Mouse (Mus musculus): ENCODE measurements around the gene Glce.
A peak's percentile ranks its signal among the peaks of the same experiment; 100 is the strongest.

Glce gene

DNA sequence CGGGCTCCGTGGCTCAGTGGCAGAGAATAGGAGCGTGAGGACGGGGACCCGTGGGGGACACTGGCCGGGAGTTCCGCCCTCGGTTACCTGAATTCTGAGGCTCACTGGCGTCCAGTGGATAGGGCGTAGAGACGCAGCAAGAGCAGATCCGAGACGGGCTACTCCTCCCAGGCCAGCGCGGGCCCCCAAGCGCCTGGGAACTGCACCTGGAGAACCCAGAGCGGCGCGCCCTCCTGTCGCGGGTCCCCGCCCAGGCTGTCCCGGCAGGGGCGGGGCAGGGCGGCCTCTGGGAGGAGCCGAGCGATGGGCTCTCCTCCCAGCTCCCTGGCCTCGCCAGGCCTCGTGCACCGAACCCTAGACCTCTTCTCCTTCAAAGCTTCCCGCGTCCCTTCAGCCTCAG, 95.9 kb downstream of the Glce start, which contains the start of gene Paqr5:
Gene Paqr5 (minus strand): TSS at position 257 of the 400 bp plus-strand sequence.
- DNase-seq (ENCODE audit: low spot score) = peak; percentile 66

- DNase-seq (ENCODE audit: low spot score) = no peak
Measured at GRCm38 (mm10) chr9:62025056-62025455, 97.4 kb downstream of the Glce start.

- no peak for DNase-seq (ENCODE audit: low spot score)
Measured at GRCm38 (mm10) chr9:62023879-62024278, 98.6 kb downstream of the Glce start.

DNA sequence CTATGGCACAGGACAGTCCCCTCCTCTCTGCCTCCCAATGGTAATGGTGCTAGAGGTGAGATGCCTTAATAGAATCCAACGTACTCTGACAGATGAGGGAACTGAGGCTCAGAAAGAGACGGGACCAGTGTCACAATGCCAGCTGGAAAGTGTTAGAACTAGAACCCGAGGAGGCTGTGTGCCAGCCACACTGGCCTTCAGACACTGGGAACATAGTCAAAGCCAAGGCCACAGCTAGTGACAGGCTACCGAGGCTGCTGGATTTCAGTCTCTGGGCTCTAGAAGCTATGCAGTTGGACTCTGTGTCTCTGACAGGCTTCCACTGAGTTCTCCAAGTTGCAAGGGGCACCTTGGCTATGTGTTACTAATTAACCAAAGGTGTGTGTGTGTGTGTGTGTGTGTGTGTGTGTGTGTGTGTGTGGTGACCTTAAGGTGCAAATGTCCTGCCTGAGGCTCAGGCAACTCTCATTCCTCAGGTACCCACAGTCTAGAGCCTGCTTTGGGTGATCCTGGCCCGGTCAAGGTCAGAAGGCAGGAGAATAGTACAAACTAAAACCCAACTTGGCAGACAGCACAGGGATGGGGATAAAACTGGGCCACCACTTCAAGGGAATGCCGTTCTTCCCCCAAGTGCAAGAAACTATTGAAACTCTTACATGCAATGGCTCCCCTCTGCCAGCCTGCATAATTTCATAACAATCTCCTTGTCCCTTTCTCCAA, 99.3 kb downstream of the Glce start:
- DNase-seq (ENCODE audit: low spot score) = no peak

- DNase-seq (ENCODE audit: low spot score) = no peak
Measured at GRCm38 (mm10) chr9:62021583-62022120, 100.8 kb downstream of the Glce start.

DNA sequence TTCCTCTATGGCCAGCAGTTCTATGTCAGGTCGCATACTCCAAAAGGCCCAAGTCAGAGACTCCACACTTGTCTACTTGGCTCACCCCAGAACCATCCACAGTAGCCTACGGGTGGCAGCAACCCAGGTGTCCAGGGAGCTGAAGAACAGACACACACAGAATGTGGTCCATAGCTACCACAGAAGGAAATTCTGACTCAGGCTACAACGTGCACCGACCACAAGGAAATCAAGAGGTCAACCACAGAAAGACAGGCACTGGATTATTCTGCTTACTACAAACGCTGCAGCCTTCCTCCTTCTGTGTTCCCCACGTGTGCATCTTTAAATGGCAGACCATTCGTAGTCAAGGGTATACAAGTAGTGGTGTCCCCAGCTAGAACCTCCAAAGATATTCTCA, 102.2 kb downstream of the Glce start:
- no peak for DNase-seq (ENCODE audit: low spot score)

DNA sequence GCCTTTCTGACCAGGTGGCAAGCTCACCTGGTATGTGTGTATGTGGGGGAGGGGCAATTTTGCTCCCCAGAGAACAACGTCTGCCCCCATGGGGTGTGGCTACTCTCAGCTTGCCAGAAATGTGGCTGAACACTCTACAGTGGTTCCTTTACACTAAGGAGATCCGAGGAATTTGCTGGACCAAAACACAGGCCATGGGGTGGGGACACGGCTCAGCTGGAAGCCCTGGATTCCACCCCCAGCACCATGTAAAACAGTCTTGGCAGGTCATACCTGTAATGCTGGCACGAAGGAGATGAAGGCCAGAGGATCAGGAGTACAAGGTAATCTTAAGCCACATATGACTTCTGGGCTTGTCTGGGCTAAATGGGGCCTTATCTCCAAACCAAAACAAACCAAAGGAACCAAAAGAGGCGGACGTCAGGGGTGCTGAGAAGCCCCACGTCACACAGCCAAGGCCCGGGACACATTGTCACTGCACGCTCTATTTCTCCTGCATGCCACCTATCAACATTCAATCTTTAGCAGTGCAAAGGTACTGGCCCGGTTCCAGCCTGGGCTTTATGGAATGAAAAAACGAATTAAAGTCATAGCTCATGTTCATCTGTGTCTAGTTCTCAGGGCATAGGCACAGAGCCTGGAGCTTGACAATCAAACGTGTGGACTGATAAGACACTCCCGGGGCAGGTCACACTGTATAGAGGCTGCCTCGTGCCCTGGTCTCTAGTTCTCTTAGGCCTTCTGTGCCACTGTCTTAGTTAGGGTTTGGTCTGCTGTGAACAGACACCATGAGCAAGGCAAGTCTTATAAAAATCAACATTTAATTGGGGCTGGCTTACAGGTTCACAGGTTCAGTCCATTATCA, 104.0 kb downstream of the Glce start:
- no peak for DNase-seq (ENCODE audit: low spot score)

DNA sequence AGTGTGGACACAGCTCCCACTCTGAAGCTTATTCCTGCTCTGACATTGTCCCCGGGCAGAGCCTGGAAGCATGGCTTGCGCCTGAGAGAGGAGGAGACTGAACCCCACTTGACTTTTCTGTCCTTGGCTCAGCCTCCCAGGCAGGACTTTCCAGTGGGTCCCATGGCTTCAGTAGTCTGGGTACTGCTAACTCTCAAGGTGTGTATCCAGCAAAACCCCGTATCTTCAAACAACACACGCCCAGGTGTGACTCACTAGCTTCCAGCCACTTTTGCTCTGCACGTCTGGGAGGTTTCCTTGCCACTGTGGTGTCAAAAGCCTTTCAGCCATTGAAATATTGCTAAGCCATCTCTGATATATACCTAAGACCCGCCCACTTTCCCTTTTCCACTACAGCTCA, 105.1 kb downstream of the Glce start:
- DNase-seq (ENCODE audit: low spot score) = no peak

GRCm38 (mm10) chr9:62015504-62015903, 107.0 kb downstream of the Glce start:
- no peak for DNase-seq (ENCODE audit: low spot score)

DNA sequence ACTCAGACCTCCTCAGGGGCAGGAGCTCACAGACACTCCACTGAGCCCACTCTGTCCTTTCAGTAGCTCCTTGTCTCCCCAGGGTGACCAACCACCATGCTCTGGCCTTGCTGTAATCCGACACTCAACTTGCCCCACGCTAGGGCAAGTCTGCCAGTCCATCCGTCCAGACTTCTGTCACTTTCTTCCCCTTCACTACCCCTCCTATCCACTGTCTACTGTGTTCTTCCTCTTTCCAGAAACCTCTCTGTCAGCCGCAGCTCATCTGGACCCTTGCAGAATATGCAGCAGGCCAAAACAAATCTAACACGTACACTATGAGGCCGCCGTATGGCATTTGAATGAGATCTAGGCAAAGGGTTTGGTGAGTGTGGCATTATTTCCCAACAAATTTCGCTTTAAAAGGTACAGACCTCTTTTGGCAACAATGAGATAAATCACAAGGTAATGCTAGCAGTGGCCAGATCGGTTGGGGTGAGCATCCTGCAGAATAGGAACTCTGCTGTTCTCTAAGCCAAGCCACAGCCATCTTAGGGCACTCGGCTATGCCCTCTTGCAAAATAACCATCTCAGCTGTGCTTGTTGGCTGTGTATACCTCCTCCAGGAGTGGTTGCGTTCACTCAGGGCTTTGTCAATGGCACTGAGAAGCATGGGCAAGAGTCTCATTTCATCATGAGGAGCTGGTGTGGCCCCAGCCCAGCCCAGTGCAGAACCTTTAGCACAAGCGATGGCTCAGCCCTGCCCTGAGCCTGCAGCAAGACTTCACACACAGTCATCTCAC, 108.9 kb downstream of the Glce start:
- DNase-seq (ENCODE audit: low spot score) = no peak

GRCm38 (mm10) chr9:62008360-62008759, 114.1 kb downstream of the Glce start:
- no peak for DNase-seq (ENCODE audit: low spot score)
